Mouse (Mus musculus): ENCODE measurements around the gene Aftph.
A peak's percentile ranks its signal among the peaks of the same experiment; 100 is the strongest.

The Aftph gene

GRCm38 (mm10) chr11:20728044-20728443 is 13.3 kb downstream of the Aftph start:
- no peak for DNase-seq (ENCODE audit: low read depth)

- no peak for DNase-seq (ENCODE audit: low read depth)
Measured at GRCm38 (mm10) chr11:20723572-20723971, 17.8 kb downstream of the Aftph start.

DNA sequence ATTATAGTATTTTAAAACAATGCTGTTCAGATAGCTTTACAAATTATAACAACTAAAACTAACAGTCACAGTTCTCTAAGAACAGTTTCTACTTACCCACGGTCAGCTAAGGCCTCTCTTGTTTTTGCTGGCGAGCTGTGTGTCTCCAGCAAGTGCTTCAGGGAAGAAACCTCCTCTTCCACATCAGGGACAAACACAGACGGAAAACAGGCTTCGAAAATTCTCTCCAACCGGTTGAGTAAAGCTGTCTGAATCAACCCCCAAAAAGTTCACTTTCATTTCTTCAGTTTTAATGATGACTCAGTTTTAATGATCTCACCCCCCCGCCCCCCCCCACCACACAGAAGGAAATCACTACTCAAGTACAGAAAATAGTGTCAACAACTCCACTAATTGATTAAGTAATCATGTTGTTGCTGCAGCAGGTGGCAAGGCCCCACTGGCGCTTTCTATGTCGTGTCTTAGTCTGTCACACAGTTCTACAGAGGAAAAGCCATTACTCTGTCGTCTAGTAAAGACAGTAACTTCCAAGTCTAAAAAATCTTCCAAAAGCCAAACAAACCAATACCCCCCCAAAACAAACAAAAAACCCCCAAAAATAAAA is 29.2 kb downstream of the Aftph start:
- peak; percentile 10 for DNase-seq (ENCODE audit: low read depth)

DNA sequence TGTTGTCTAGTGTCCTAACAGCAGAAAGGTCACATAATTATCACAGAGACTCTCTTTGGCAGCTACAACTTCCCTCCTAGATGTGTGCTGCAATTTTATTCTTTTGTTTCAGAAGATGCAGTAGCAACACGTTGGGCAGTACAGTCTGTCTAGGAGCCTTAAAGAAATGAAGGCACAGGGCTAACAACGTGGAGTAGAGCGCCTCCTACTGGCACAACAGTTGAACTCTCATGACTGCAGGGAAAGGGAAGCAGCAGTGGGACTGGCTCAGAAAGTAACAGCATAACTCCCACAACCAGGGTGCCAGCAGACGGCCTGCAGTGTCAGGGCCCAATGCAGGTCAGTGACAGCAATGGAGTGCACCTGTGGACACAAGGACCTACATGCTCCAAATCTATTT is 50.4 kb downstream of the Aftph start:
- peak; percentile 80 for DNase-seq (ENCODE audit: low read depth)

DNA sequence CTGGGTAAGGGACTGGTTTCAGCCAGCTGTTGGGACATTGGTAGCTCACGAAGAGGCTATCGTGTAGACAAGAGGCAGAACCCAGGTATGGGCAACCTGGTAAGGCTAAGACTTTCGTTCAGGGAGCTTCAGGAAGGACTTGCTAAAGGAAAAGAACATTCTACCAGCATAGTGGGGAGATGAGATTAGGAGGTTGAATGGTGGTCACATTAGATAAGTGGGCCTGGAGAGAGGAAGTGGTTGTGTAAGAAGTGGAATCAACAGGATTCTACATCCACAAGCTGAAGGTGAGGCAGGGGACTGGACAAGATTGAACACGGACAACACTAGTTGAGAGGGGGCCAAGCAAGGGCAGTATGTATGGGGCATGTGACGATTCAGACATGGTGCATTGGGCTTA is 59.7 kb downstream of the Aftph start:
- no peak for DNase-seq (ENCODE audit: low read depth)

DNA sequence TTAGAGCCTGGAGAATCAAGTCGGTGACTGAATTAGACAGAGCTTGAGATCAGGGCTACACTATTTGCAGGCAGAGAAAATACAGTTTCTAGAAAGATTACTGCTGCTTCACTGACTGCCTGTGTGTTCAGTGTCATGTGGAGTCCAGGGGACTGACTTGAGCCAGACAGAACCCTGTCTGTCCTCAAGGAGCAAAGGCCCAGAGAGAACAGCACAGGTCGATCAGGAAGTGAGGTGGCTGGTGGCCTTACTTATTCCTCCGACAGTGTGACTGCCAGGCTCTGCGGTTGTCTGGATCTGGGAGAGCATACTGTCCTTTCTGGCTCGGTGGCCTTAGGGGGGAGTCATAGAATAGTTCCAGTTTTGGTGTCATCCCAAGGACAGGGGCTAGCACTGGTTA is 60.6 kb downstream of the Aftph start:
- no peak for DNase-seq (ENCODE audit: low read depth)

GRCm38 (mm10) chr11:20679396-20679795 is 62.0 kb downstream of the Aftph start:
- DNase-seq (ENCODE audit: low read depth): no peak

DNA sequence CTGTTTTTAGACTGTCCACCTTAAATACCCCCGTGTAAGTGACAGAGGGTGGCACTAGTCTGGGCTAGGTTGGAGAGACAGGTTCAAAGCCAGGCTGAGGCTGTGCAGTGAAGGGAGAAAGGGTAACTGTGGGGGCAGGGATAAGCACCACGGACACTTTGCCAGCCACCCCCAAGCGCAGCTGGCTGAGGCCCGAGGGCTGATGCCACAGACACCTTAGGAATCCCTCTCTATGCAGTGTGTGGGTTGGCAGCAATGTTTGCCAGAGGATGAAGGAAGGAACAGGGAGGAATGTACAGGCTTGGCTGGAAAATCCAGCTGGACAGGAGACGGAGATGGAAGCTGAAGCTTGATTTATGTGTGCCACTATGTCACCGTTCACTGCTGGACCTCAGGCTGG is 68.9 kb downstream of the Aftph start:
- no peak for DNase-seq (ENCODE audit: low read depth)

DNA sequence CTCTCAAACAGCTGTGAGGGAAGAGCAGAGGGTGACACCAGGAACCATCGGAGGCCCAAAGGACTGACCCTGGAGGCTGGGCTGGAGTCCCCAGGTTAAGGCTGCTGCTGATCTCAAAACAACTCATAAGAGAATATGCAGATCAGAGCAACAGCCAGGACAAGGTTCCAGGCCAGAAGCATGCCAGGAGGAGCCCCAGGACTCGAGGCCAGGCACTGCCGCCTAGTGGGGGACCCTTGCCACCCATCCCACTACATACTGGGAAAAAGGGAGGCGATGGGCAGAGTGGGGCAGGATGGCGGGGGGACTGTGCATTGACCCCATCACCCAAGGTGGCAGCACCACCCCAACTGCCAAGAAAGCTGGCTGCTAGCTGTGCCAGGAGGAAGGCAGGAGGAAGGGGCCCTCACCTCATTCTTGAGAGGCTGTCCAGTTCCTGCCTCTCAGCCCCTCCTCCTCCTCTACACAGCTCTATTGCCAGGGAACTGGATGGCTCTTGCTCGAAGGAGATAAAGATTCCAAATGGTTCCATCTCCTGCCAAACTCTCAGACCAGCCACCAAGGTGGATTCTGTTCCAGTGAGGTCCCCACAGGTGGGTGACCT is 69.5 kb downstream of the Aftph start:
- DNase-seq (ENCODE audit: low read depth): no peak

- DNase-seq (ENCODE audit: low read depth): no peak
Measured at GRCm38 (mm10) chr11:20664878-20665277, 76.5 kb downstream of the Aftph start.

DNA sequence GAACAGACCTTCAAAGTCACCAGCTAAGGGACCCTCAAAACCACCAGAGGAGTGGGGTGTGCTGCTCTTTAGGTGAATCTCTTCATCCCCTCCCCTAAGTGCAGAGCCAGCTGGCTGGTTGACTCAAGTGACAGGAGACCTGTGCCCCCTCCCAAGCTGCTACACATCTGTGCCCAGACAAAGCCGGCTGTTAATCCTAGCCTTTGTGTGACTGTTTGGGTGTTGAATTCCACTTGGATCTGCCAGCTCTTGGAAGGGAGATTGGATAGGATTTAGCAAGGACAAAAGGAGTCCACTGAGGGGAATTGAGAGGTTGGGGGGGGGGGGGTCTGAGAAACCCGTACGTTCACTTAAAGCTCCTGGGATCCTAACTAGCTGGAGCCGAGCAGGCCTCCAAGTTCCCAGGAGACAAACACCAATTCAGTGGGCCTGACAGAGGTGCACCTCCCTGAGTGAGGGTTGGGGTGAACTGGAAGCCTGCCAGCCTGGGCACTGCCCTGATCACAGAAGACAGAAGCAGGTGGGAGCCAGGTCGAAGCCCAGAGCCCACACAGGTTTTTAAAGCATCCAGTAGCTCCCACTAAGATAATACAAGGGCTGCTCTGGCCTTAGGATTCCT is 77.7 kb downstream of the Aftph start:
- no peak for DNase-seq (ENCODE audit: low read depth)

DNA sequence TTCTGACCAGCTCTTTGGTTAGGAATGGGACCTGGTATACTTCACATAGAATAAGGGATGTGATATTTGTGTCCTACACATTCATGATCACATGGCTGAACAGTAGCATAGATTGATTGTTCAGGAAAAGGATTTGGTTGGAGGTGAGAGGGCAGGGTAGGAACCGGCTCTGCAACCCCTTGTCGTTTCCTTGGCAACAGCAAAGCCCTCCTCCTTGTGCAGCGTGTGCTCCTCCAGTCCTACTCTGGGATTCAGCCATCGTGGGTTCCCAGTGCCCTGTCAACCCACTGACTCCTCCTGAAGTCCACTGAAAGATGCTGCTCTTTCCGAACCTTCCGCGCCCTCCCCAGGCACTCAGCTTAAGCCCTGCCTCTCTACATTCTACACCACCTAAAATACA is 78.6 kb downstream of the Aftph start:
- DNase-seq (ENCODE audit: low read depth): no peak

- peak; percentile 67 for DNase-seq (ENCODE audit: low read depth)
Measured at GRCm38 (mm10) chr11:20661652-20662051, 79.7 kb downstream of the Aftph start.

- DNase-seq (ENCODE audit: low read depth): no peak
Measured at GRCm38 (mm10) chr11:20660111-20661097, 81.0 kb downstream of the Aftph start.

DNA sequence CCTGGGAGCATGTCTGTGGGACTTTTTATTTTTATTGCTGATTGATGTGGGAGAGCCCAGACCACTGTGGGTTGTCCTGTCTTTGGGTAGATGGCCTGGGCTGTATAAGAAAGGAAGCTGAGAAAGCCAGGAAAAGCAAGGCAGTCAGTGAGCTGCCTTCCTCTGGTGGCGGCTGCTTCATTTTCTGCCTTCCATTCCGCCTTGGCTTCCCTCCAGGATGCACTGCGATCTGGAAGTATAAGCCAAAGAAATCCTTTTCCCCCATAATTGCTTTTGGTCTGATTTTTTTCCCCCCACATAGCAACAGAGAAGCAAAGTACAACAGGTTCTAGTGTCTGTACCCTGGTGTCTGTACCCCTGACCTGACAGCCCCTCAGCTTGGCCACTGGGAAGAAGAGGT is 82.3 kb downstream of the Aftph start:
- DNase-seq (ENCODE audit: low read depth): no peak

DNA sequence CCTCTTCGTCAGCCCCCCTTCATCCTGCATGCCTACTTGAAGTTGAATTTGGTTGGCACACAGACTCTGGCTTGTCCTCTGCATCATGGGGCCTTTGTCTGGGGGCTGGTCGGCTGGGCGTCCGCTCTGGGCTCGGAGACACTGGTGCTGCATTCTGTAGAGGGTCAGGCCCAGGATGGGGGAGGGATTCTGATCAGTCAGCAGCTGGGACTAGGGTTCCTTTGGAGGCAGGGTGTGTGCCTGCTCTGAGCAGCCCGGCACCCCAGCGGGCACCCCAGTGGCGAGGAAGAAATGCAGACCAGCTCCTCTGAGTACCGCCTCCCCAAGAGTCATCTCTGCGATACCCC is 84.7 kb downstream of the Aftph start:
- DNase-seq (ENCODE audit: low read depth): no peak

DNA sequence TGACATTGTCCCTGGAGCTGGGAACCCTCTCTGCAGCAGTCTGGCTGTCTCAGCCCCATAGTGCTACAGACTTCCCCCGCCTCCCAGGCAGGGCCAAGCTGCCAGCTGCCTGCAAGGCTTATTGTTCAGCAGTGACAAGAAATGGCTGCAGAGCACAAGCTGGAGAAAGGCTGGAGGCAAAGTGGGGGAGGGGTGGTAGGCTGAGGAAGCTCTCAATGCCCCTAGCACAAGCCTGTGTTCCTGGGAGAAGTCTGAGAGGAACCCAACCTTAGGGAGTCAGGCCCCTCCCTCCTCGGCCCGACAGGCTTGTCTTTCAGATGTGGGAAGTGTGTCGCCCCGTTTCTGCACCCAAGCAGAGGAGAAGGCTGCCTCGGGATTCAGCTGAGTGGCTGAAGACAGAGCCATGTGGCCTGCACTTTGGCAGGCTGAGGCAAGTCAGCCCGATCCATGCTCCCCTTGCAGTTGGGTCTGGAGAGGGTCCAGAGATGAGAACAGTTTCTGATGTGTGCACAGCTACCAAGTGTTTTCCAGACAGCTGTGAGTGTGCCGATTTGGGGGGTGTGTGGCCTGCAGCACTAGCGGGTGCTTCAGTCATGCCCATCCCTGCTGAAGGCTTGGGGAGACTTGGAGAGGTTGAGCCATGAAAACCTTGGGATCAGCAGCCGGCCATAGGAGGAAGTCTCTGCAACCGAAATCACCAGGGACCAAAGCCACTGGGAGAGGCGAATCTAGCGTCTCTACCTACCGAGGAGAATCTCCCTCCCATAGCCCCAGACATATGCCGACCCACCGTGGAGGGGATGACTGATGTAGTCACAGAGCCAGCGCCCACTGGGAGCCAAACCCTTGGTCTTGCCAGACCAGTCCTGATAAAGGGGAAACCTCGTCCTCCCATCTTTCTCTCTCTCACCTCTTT is 85.3 kb downstream of the Aftph start:
- DNase-seq (ENCODE audit: low read depth): no peak

GRCm38 (mm10) chr11:20651166-20651565 is 90.2 kb downstream of the Aftph start:
- DNase-seq (ENCODE audit: low read depth): no peak

GRCm38 (mm10) chr11:20650006-20650639 is 91.3 kb downstream of the Aftph start:
- no peak for DNase-seq (ENCODE audit: low read depth)

GRCm38 (mm10) chr11:20649477-20649876 is 91.9 kb downstream of the Aftph start:
- no peak for DNase-seq (ENCODE audit: low read depth)
